Mouse (Mus musculus) CH12.LX (cell line): ENCODE measurements around the gene Dixdc1.

Experiments used
- CHD2 ChIP-seq: IDR thresholded peaks from 2 replicates; pipeline ENCODE4 v1.6.1; 2011; ENCODE audit warnings: low read length, improper control_type of control experiment
- CTCF ChIP-seq, 2 experiments: IDR thresholded peaks in 1 of 2; conservative IDR thresholded peaks in 1 of 2; 2 replicates each; pipeline ENCODE4 v1.5.1; 2011 to 2012; ENCODE audit warnings: low read depth in 2 of 2, low read length in 2 of 2, improper control_type of control experiment in 1 of 2, inconsistent platforms in 1 of 2, mild to moderate bottlenecking in 1 of 2, moderate library complexity in 1 of 2
- E2F4 ChIP-seq: IDR thresholded peaks from 2 replicates; pipeline ENCODE4 v1.6.1; 2011; ENCODE audit warnings: low read depth, low read length, improper control_type of control experiment; ENCODE audit not compliant: insufficient replicate concordance
- ETS1 ChIP-seq: conservative IDR thresholded peaks from 2 replicates; pipeline ENCODE4 v1.6.1; 2012; ENCODE audit warnings: low read depth, mild to moderate bottlenecking, inconsistent platforms, low read length, improper control_type of control experiment, moderate library complexity
- MAFK ChIP-seq: IDR thresholded peaks from 2 replicates; pipeline ENCODE4 v1.6.1; 2011; ENCODE audit warnings: low read length, improper control_type of control experiment; ENCODE audit not compliant: insufficient replicate concordance
- NELFE ChIP-seq: IDR thresholded peaks from 2 replicates; pipeline ENCODE4 v1.6.1; 2011; ENCODE audit warnings: low read depth, low read length, improper control_type of control experiment
- POLR2A ChIP-seq: IDR thresholded peaks from 2 replicates; pipeline ENCODE4 v1.6.1; 2011; ENCODE audit warnings: low read depth, mild to moderate bottlenecking, improper control_type of control experiment, low read length
- POLR2AphosphoS2 ChIP-seq: IDR thresholded peaks from 2 replicates; pipeline ENCODE4 v1.6.1; 2011; ENCODE audit warnings: low read depth, low read length, improper control_type of control experiment
- RAD21 ChIP-seq: IDR thresholded peaks from 2 replicates; pipeline ENCODE4 v1.6.1; 2011; ENCODE audit warnings: low read depth, mild to moderate bottlenecking, low read length, improper control_type of control experiment, moderate library complexity
- USF1 ChIP-seq: IDR thresholded peaks from 2 replicates; pipeline ENCODE4 v1.6.1; 2014; ENCODE audit warnings: low read depth, mild to moderate bottlenecking, inconsistent platforms, low read length, improper control_type of control experiment

GRCm38 (mm10) chr9:50681727-50682126, 57.6 kb downstream of the Dixdc1 start:
- TF ChIP-seq NELFE = no peak
- no peak for TF ChIP-seq CTCF (conservative IDR thresholded peaks at IDR 0.05 in 1 of 2, IDR thresholded peaks at IDR 0.05 in 1 of 2; ENCODE audit: low read depth in 2 of 2, low read length in 2 of 2)
- TF ChIP-seq USF1 = no peak
- no peak for TF ChIP-seq CHD2
- TF ChIP-seq POLR2AphosphoS2 = no peak
- TF ChIP-seq POLR2A = no peak
- no peak for TF ChIP-seq ETS1
- no peak for TF ChIP-seq MAFK
- TF ChIP-seq RAD21 = no peak
- TF ChIP-seq E2F4 = no peak
